Mouse (Mus musculus) thymus, postnatal 14 days (tissue): ENCODE results near the gene Bank1.

ENCODE experiments used
- DNase-seq: peaks from one replicate; pipeline ENCODE4 v3.0.0; 2021

The Bank1 gene

DNA sequence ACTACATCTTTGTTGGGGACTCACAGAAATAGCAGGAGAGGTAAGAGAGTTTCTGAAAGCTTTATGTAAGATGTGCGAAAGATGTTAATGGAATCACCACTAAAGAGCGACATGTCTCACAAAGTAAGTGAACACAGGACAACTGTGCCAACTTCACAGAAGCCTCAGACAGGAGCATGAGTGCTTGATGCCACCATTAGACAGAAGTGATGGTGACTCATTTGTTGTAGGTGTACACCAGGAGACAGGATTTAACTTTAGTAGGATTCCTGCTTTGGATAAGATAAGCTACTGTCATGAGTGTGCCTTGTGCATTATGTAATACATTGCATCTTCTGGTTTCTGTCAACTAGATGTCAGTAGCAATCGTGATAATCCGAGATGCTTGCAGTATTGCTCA, 74.3 kb downstream of the Bank1 start:
- no peak for DNase-seq

- no peak for DNase-seq
Observed at GRCm38 (mm10) chr3:136247331-136247730, 78.5 kb downstream of the Bank1 start.

- no peak for DNase-seq
Observed at GRCm38 (mm10) chr3:136244931-136245330, 80.9 kb downstream of the Bank1 start.

GRCm38 (mm10) chr3:136238790-136239189, 87.1 kb downstream of the Bank1 start:
- no peak for DNase-seq

- no peak for DNase-seq
Observed at GRCm38 (mm10) chr3:136233507-136233906, 92.4 kb downstream of the Bank1 start.

DNA sequence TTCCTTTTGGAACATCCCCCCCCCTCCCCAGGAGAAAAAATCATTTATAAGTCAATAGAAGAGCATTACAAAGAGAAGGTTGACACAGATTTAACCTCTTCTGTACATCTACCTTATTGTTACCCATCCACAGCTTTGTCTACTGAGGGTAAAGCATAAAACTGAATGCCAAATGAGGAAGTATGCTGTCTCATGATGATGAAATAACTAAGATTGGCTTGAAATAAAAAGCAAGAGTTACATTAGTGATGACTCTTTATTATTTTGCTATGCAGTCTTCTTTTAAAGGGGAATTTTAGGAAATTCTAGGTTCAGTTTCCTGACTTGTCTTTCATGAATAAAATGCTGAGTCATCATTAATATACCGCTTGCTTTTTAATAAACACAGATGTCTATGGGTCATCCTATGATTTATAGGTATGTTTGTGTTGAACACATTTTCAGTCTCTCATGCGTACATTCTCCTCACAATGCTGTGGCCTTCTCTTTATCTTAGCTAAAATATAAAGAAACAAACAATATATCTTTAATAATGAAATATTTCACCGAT, 95.2 kb downstream of the Bank1 start:
- no peak for DNase-seq

GRCm38 (mm10) chr3:136189661-136190228, 136.1 kb downstream of the Bank1 start:
- no peak for DNase-seq

- no peak for DNase-seq
Observed at GRCm38 (mm10) chr3:136186548-136187113, 139.2 kb downstream of the Bank1 start.

DNA sequence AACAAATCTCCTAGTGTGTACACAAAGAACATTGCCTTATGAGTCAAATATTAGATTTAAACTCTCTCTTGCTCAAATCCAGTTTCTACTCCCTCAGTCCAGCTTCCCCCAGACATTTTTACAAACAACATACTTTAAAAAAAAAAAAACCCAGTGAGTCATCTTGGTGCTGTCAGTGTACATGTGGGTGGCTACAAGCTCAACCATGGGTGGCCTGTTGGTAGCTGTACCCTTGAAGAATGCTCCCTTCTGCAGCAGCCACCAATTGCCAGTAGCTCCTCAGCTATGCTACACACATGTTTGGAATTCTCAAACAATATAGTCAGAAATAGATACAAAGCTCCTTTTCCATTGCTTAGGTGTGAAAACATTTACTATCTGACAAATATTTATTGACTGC, 154.2 kb downstream of the Bank1 start:
- no peak for DNase-seq

- no peak for DNase-seq
Observed at GRCm38 (mm10) chr3:136168071-136168470, 157.8 kb downstream of the Bank1 start.

- DNase-seq = no peak
Observed at GRCm38 (mm10) chr3:136166671-136167070, 159.2 kb downstream of the Bank1 start.

GRCm38 (mm10) chr3:136166033-136166361, 159.9 kb downstream of the Bank1 start:
- no peak for DNase-seq

DNA sequence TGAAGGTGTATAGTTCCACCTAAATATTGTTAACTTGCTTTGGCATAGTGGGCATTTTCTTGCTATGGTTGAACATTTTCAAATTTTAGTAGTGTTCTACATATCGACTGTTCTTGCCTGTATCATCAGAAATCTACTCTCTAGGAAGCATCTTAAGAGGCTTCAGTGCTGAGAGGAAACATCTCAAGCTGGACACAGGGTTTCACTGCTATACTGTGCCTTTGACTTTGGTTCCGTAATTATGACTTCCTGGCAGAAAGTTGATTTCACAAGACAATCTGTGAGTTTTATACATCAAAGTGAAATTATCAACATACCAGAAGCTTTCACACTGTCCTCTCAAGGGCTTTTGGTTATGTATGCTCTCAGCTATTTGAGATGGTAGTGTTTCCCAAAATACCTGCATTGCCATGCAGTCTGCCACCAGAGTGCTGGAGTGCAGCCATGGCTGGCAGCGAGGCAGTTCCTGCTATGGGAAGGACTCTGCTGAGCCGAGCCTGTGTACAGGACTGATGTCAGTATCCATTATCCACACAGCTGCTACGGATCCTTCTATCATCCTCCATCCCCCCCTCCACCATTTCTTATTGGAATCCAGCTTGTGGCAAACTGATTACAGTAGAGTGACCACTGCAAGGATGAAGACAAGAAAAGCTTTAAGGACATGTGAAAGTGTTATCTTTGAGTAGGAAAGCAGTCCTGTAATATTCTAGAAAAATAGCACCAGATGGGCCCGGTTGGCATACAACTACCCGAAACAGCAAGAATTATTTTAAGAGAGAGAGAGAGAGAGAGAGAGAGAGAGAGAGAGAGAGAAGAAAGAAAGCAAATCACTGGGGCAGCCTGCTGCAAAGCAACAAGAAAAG, 160.5 kb downstream of the Bank1 start:
- no peak for DNase-seq

- no peak for DNase-seq
Observed at GRCm38 (mm10) chr3:136158059-136158458, 167.8 kb downstream of the Bank1 start.

- no peak for DNase-seq
Observed at GRCm38 (mm10) chr3:136155555-136155954, 170.3 kb downstream of the Bank1 start.

DNA sequence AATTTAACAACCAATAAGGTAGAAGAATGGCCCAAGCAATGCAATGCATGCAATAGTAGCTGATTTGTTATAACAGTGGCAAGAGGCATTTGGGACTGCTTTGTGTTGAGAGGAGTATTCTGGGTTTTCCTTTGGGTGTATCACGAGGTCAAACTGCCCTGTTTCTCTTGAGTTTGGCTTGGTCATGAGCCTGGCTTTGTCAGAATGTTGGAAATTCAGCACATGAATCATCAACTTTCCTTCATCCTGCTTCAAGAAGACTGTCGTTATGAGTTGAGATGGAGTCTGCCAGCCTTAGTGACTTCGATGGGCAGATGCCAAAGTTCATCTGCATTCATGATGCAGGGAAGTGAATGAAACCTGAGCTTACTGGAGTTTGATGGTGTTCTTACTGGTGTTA, 175.0 kb downstream of the Bank1 start:
- DNase-seq = no peak

DNA sequence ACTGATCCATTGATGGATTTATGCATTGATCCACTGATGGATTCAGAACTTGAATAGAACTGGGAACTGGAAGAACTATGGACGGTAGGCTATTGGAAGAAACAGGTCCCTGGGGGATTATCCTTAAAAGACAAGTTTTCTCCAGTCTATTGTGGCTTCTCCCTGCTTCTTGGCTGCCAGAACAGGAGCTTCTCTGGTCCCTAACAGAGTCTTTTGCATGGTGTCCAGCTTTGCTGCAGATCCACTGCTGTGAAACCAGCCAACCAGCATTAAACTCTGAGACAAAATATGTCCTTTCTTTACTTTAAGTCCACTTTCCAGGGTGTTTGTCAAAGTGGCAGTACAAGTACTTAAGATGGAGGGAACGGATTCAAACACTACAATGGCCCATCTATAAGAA, 178.7 kb downstream of the Bank1 start:
- DNase-seq = no peak

- DNase-seq = no peak
Observed at GRCm38 (mm10) chr3:136132013-136132412, 193.9 kb downstream of the Bank1 start.

- DNase-seq = no peak
Observed at GRCm38 (mm10) chr3:136115478-136116215, 210.2 kb downstream of the Bank1 start.

- DNase-seq = no peak
Observed at GRCm38 (mm10) chr3:136109411-136110139, 216.3 kb downstream of the Bank1 start.

DNA sequence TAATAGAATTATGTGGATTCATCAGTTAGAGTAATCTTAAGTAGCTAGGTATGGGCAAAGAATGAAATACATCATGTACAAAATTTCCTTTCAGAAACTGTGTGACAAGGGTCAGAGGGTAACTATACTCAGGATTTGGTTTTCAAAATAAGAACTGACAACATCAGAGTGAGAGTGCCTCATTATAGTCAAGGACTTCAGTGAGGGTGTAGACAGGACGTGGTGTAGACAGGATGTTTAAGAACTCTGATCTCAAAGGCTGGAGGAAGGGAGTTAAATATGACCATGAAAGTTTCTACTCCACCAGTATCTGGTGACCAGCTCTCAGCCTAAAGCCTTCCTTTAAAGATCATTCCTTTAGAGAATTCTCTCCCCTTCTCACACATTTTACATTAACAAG, 219.4 kb downstream of the Bank1 start:
- no peak for DNase-seq

- DNase-seq = no peak
Observed at GRCm38 (mm10) chr3:136103339-136103738, 222.5 kb downstream of the Bank1 start.
